Mouse (Mus musculus): ENCODE results near the gene 1700029H14Rik. TPM values are rescaled to one million over a fixed set of nuclear protein-coding genes. Genes with fewer than 3 reads are reported as not detected.

1700029H14Rik gene
- total and polyA plus RNA-seq, 2 experiments from 2014 or later = not detected

- TF ChIP-seq CTCF (IDR thresholded peaks at IDR 0.05; ENCODE audit: low read depth) = no peak
- TF ChIP-seq EP300 (IDR thresholded peaks at IDR 0.05; ENCODE audit: low read depth) = no peak
- DNase-seq (ENCODE audit: low spot score) (no peak), ATAC-seq (ENCODE audit: insufficient read depth, low read depth) (no peak)
- Histone ChIP-seq H3K4me1 (ENCODE audit: control insufficient read depth, insufficient read depth) (peaks cover 26% of the 10 kb centered on the region), H3K4me3 (ENCODE audit: low read depth, low read length) (no peak overlapping the region), H3K4me2 (ENCODE audit: low read depth, low read length) (no peak overlapping the region), H3K27me3 (ENCODE audit: control insufficient read depth, insufficient read depth, low read length) (no peaks in the 10 kb centered on the region), H3K27ac (ENCODE audit: low read depth) (no peak overlapping the region), H3K9ac (replicated peaks; ENCODE audit: low read depth, low read length) (no peak overlapping the region), H3K9me3 (replicated peaks; ENCODE audit: control insufficient read depth, low read length) (no peaks in the 10 kb centered on the region), H3K36me3 (replicated peaks; ENCODE audit: control insufficient read depth, insufficient read depth, low read length) (no peaks in the 10 kb centered on the region)
- 74% methylated on average over 5 of the region's 5 CpGs for WGBS
Measured at GRCm38 (mm10) chr8:13513556-13514370, 48.5 kb downstream of the 1700029H14Rik start.

GRCm38 (mm10) chr8:13512677-13513076, 49.6 kb downstream of the 1700029H14Rik start:
- Histone ChIP-seq H3K4me3 (ENCODE audit: low read depth, low read length) (no peak overlapping the region), H3K27me3 (ENCODE audit: control insufficient read depth, insufficient read depth, low read length) (no peaks in the 10 kb centered on the region), H3K27ac (ENCODE audit: low read depth) (no peak overlapping the region), H3K9ac (replicated peaks; ENCODE audit: low read depth, low read length) (no peak overlapping the region), H3K9me3 (replicated peaks; ENCODE audit: control insufficient read depth, low read length) (no peaks in the 10 kb centered on the region), H3K4me1 (ENCODE audit: control insufficient read depth, insufficient read depth) (peaks cover 24% of the 10 kb centered on the region), H3K4me2 (ENCODE audit: low read depth, low read length) (no peak overlapping the region), H3K36me3 (replicated peaks; ENCODE audit: control insufficient read depth, insufficient read depth, low read length) (no peaks in the 10 kb centered on the region)
- TF ChIP-seq CTCF (IDR thresholded peaks at IDR 0.05; ENCODE audit: low read depth) (no peak), EP300 (IDR thresholded peaks at IDR 0.05; ENCODE audit: low read depth) (no peak)
- ATAC-seq (ENCODE audit: insufficient read depth, low read depth) = no peak
- no peak for DNase-seq (ENCODE audit: low spot score)
- 58% methylated on average over 6 of the region's 6 CpGs for WGBS

- no peak overlapping the region for H3K9ac ChIP-seq (replicated peaks; ENCODE audit: low read depth, low read length)
- no peak overlapping the region for H3K4me2 ChIP-seq (ENCODE audit: low read depth, low read length)
- no peak overlapping the region for H3K27ac ChIP-seq (ENCODE audit: low read depth)
- no peaks in the 10 kb centered on the region for H3K9me3 ChIP-seq (replicated peaks; ENCODE audit: control insufficient read depth, low read length)
- WGBS = 83% methylated on average over 5 of the region's 5 CpGs
- no peak overlapping the region for H3K4me3 ChIP-seq (ENCODE audit: low read depth, low read length)
- H3K27me3 ChIP-seq (ENCODE audit: control insufficient read depth, insufficient read depth, low read length) = no peaks in the 10 kb centered on the region
- ATAC-seq (ENCODE audit: insufficient read depth, low read depth) = no peak
- no peak for TF ChIP-seq CTCF (IDR thresholded peaks at IDR 0.05; ENCODE audit: low read depth)
- TF ChIP-seq EP300 (IDR thresholded peaks at IDR 0.05; ENCODE audit: low read depth) = no peak
- peaks cover 23% of the 10 kb centered on the region; the same call in 1 of the 2 replicates for H3K4me1 ChIP-seq (ENCODE audit: control insufficient read depth, insufficient read depth)
- H3K36me3 ChIP-seq (replicated peaks; ENCODE audit: control insufficient read depth, insufficient read depth, low read length) = no peaks in the 10 kb centered on the region
- no peak for DNase-seq (ENCODE audit: low spot score)
Measured at GRCm38 (mm10) chr8:13512016-13512415, 50.2 kb downstream of the 1700029H14Rik start.

- Histone ChIP-seq H3K9ac (replicated peaks; ENCODE audit: low read depth, low read length) (no peak overlapping the region), H3K4me2 (ENCODE audit: low read depth, low read length) (no peak overlapping the region), H3K27me3 (ENCODE audit: control insufficient read depth, insufficient read depth, low read length) (no peaks in the 10 kb centered on the region), H3K27ac (ENCODE audit: low read depth) (no peak overlapping the region), H3K9me3 (replicated peaks; ENCODE audit: control insufficient read depth, low read length) (no peaks in the 10 kb centered on the region), H3K36me3 (replicated peaks; ENCODE audit: control insufficient read depth, insufficient read depth, low read length) (no peaks in the 10 kb centered on the region), H3K4me1 (ENCODE audit: control insufficient read depth, insufficient read depth) (peaks cover 16% of the 10 kb centered on the region), H3K4me3 (ENCODE audit: low read depth, low read length) (no peak overlapping the region)
- 87% methylated on average over 3 of the region's 3 CpGs for WGBS
- no peak for DNase-seq (ENCODE audit: low spot score)
- no peak for ATAC-seq (ENCODE audit: insufficient read depth, low read depth)
- no peak for TF ChIP-seq EP300 (IDR thresholded peaks at IDR 0.05; ENCODE audit: low read depth)
- no peak for TF ChIP-seq CTCF (IDR thresholded peaks at IDR 0.05; ENCODE audit: low read depth)
Measured at GRCm38 (mm10) chr8:13507284-13507937, 54.9 kb downstream of the 1700029H14Rik start.

- Histone ChIP-seq H3K4me2 (ENCODE audit: low read depth, low read length) (no peak overlapping the region), H3K27me3 (ENCODE audit: control insufficient read depth, insufficient read depth, low read length) (no peaks in the 10 kb centered on the region), H3K27ac (ENCODE audit: low read depth) (0 out of 2 replicates have a peak overlapping the region, but pooled peaks have one; percentile 22), H3K9ac (replicated peaks; ENCODE audit: low read depth, low read length) (no peak overlapping the region), H3K4me1 (ENCODE audit: control insufficient read depth, insufficient read depth) (peaks cover 13% of the 10 kb centered on the region), H3K4me3 (ENCODE audit: low read depth, low read length) (no peak overlapping the region), H3K36me3 (replicated peaks; ENCODE audit: control insufficient read depth, insufficient read depth, low read length) (no peaks in the 10 kb centered on the region), H3K9me3 (replicated peaks; ENCODE audit: control insufficient read depth, low read length) (no peaks in the 10 kb centered on the region)
- TF ChIP-seq CTCF (IDR thresholded peaks at IDR 0.05; ENCODE audit: low read depth) = no peak
- TF ChIP-seq EP300 (IDR thresholded peaks at IDR 0.05; ENCODE audit: low read depth) = 0 out of 2 replicates have a peak, but pooled peaks have one; percentile 78
- peak; percentile 97 for ATAC-seq (ENCODE audit: insufficient read depth, low read depth)
- WGBS = 19% methylated on average over 4 of the region's 4 CpGs
- DNase-seq (ENCODE audit: low spot score) = peak; percentile 71
Measured at GRCm38 (mm10) chr8:13506849-13507248, 55.4 kb downstream of the 1700029H14Rik start.
